Mouse (Mus musculus) forebrain, embryonic 12.5 days (tissue): ENCODE data around the gene 1700102P08Rik. TPM values are rescaled to one million over a fixed set of nuclear protein-coding genes. Genes with fewer than 3 reads are reported as not detected.

Experiments
- ATAC-seq: fragments of 200-750 bp; cut with Nextera tagmentation; 2 replicates; pipeline ENCODE4 v1.8.0; 2017; ENCODE audit warnings: moderate TSS enrichment; ENCODE audit not compliant: low FRiP score
- H3K27ac ChIP-seq: fragments of 300-500 bp; sonication (generic); 2 replicates; pipeline ENCODE4 v1.5.1; 2016; ENCODE audit warnings: mild to moderate bottlenecking
- H3K27me3 ChIP-seq: fragments of 300-500 bp; sonication (generic); 2 replicates; pipeline ENCODE4 v1.6.1; 2016; ENCODE audit warnings: mild to moderate bottlenecking
- H3K36me3 ChIP-seq: fragments of 300-500 bp; sonication (generic); replicated peaks from 2 replicates; pipeline ENCODE4 v1.6.1; 2016; ENCODE audit warnings: mild to moderate bottlenecking
- H3K4me1 ChIP-seq: fragments of 300-500 bp; sonication (generic); 2 replicates; pipeline ENCODE4 v1.6.1; 2016
- H3K4me2 ChIP-seq: fragments of 300-500 bp; sonication (generic); 2 replicates; pipeline ENCODE4 v1.6.1; 2016; ENCODE audit warnings: mild to moderate bottlenecking, moderate library complexity
- H3K4me3 ChIP-seq: fragments of 300-500 bp; sonication (generic); replicated peaks from 2 replicates; pipeline ENCODE4 v1.5.1; 2016; ENCODE audit warnings: mild to moderate bottlenecking
- H3K9ac ChIP-seq: fragments of 300-500 bp; sonication (generic); 2 replicates; pipeline ENCODE4 v1.6.1; 2016; ENCODE audit warnings: mild to moderate bottlenecking
- H3K9me3 ChIP-seq: fragments of 300-500 bp; sonication (generic); 2 replicates; pipeline ENCODE4 v1.6.1; 2016
- WGBS: fragments of 180-500 bp; shearing (Covaris S2); methylation state at CpG from one replicate; pipeline ENCODE4 v1.1.7; 2016; 5-methylcytosine and 5-hydroxymethylcytosine counted together
- polyA plus RNA-seq: library from polyadenylated mRNA; unstranded; fragments of >200 nt; fragmentation: Nextera tagmentation; extraction: Ambion mirVana; gene quantifications from 2 replicates; pipeline ENCODE4 v1.2.1, GENCODE M21; 2016

The 1700102P08Rik gene
- polyA plus RNA-seq, 1 experiment from 2014 or later: 1.9 TPM

DNA sequence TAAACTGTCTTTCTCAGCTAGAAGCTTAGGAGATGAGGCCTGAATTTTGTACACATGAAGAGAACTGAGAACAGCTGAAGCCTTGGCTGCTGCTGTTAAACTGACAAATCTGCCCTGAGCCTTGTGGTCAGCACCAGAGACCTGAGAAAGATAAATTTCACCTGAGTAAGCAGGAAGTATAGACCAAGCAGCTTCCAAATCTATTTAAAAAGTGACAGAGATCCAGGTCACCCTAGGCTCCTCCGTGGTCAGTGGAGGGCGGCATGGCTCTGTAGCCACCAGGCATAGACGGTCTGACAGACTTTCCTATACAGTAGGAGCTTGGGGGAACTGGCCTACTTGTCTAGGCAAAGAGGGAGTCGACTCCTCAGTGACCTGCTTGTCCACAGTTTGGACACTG is 5.8 kb upstream of the 1700102P08Rik start:
- peaks cover 90% of the 10 kb centered on the region for H3K36me3 ChIP-seq
- ATAC-seq: no peak
- no peaks in the 10 kb centered on the region for H3K4me1 ChIP-seq
- WGBS: 92% methylated on average over 4 of the region's 4 CpGs
- H3K4me2 ChIP-seq: no peak overlapping the region
- H3K9ac ChIP-seq: no peak overlapping the region
- H3K4me3 ChIP-seq: no peak overlapping the region
- no peaks in the 10 kb centered on the region for H3K27me3 ChIP-seq
- H3K9me3 ChIP-seq: no peaks in the 10 kb centered on the region
- H3K27ac ChIP-seq: no peak overlapping the region

DNA sequence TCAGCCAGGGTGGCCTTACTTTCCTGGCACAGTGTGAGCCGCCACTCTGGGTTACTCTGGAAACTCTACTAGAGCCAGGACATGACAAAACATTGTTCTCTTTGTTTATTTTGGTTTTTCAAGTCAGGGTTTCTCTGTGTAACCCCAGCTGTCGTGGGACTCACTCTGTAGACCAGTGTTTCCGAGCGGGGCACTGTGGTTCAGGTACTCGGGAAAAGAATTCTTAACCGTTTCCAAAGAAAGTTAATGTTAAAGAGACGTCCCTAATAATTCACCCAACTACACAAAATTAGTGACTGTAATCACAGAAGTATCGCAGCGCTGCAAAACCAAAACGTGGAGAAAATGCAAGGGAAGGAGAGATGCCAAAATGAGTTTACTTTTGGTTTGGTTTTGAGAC is 4.0 kb upstream of the 1700102P08Rik start:
- Histone ChIP-seq H3K9ac (no peak overlapping the region), H3K36me3 (peaks cover 89% of the 10 kb centered on the region), H3K27ac (no peak overlapping the region), H3K9me3 (no peaks in the 10 kb centered on the region), H3K4me3 (no peak overlapping the region), H3K4me1 (no peaks in the 10 kb centered on the region), H3K4me2 (no peak overlapping the region), H3K27me3 (no peaks in the 10 kb centered on the region)
- ATAC-seq: no peak
- WGBS: 90% methylated on average over 10 of the region's 10 CpGs

DNA sequence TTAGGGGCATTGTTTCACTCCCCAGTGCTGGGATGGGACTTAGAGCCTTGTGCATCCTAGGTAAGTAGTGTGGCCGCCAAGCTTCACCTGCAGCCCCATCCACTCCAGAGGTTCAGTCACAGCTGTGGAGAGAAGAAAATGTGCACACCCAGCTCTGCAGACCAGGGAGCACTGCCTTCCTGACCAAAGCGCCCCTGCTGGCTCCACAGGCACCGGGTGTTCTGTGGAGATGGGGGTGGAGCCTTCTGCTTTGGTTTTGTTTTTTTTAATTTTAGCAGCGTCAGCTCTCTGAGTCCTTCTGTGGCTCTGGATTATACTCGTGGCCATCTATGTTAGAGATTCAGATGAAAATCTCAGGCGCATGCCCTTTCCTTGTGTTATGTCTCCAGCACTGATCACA is 3.4 kb upstream of the 1700102P08Rik start:
- Histone ChIP-seq H3K4me1 (no peaks in the 10 kb centered on the region), H3K9ac (no peak overlapping the region), H3K4me2 (no peak overlapping the region), H3K4me3 (no peak overlapping the region), H3K27ac (no peak overlapping the region), H3K27me3 (no peaks in the 10 kb centered on the region), H3K9me3 (no peaks in the 10 kb centered on the region), H3K36me3 (peaks cover 89% of the 10 kb centered on the region)
- no peak for ATAC-seq
- WGBS: 88% methylated on average over 6 of the region's 6 CpGs

DNA sequence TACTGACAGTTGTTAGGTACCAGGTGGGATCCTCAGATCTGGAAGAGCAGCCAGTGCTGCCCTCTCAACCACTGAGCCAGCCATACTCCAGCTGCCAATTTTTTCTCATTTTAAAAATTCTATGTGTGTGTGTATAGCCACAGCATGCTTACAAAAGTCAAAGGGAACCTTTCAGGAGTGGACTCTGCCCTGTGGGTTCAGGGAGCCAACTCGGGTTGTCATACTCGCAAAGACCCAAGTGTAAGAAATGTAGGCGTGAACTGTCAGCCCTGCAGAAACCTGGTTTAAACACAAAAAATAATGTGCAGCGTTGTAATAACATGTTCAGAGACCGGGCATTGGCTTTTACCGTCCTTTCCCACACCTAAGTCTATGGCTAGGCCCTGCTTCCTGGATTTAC is 1.6 kb downstream of the 1700102P08Rik start:
- WGBS: 95% methylated on average over 6 of the region's 6 CpGs
- peaks cover 44% of the 10 kb centered on the region for H3K36me3 ChIP-seq

DNA sequence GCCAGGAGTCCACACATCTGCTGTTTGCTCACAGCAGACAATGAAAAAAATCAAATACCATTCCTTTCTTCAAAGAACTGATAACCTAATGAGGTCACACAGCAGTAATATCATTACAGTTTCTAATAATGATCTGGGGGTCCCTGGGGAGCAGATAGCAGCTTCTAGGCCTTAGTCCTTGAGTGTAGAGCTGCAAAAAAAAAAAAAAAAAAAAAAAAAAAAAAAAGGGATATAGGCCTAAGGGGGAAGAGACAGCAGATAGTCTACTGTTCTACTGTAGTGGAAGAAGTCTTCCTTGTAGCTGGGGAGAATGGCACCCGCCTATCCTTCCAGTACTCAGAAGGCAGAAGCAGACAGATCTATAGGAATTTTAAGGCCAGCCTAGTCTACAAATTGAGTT is 2.8 kb downstream of the 1700102P08Rik start:
- peaks cover 34% of the 10 kb centered on the region for H3K36me3 ChIP-seq
- H3K27me3 ChIP-seq: no peaks in the 10 kb centered on the region
- no peak overlapping the region for H3K4me3 ChIP-seq
- H3K9me3 ChIP-seq: no peaks in the 10 kb centered on the region
- H3K27ac ChIP-seq: no peak overlapping the region
- no peak for ATAC-seq
- WGBS: 93% methylated on average over 1 of the region's 1 CpGs
- H3K4me1 ChIP-seq: no peaks in the 10 kb centered on the region
- no peak overlapping the region for H3K9ac ChIP-seq
- no peak overlapping the region for H3K4me2 ChIP-seq

More for the DNA sequence above, 1.6 kb downstream of the 1700102P08Rik start:
- Histone ChIP-seq H3K27me3 (no peaks in the 10 kb centered on the region), H3K4me1 (no peaks in the 10 kb centered on the region), H3K9me3 (no peaks in the 10 kb centered on the region), H3K27ac (no peak overlapping the region), H3K4me3 (no peak overlapping the region), H3K4me2 (no peak overlapping the region), H3K9ac (no peak overlapping the region)
- ATAC-seq: no peak

DNA sequence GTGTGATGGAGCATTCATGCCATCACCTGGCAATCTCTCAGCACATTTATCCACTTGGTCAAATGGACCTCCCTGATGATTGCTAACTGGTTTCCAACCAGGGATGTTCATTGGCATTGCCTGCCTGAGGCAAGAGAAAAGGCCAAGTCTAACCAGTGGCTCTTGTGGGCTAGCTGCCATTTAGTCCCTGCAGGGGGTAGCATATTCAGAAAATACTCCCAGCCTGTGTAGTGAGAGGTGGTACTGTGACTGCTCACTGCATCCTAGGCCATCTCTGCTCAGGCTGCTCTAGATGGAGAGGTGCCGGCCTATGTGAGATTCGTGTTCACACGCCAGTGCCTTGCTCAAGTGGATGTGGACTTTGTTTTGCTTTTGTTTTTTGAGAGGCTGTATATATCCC is 5.7 kb downstream of the 1700102P08Rik start:
- peaks cover 10% of the 10 kb centered on the region for H3K36me3 ChIP-seq
- no peak overlapping the region for H3K4me3 ChIP-seq
- ATAC-seq: no peak
- H3K9me3 ChIP-seq: no peaks in the 10 kb centered on the region
- WGBS: 94% methylated on average over 3 of the region's 3 CpGs
- peaks cover 8% of the 10 kb centered on the region; the same call in 1 of the 2 replicates for H3K4me1 ChIP-seq
- no peaks in the 10 kb centered on the region for H3K27me3 ChIP-seq
- H3K27ac ChIP-seq: no peak overlapping the region
- H3K9ac ChIP-seq: no peak overlapping the region
- H3K4me2 ChIP-seq: no peak overlapping the region

DNA sequence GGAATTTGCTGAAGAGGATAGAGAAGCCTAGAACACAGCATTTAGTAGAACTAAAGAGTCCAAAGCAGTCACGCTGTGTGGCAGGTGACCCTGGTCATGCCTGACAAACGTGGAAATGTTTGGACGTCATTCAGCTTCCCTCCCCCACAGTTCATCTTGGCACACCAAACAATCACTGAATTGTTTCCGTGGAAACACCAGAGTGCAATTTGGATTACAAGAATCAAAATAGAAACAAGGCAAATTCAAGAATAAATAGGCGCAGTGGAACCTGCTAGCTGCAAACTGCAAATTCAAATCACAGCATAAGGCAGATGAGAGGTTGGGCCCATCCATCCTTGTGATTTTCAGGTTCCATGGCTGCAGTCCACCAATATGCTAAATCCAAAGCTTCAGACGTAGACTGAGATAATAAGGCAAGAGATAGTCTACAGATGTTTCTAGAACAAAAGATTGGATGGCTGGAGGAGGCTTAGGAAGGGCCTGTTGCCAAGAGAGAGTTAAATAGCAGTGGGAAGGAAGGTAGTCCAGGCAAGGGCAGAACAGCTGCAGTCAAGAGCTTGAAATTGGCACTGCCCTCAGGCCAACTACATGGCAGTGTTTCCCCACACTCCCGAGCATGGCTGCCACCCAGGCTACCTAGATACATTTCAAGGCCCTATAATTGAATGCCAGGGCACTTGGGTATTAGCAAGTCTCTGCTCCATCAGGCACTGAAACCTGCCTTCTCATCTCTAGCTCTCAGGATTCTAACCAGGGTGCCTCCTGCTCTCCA is 8.8 kb downstream of the 1700102P08Rik start:
- ATAC-seq: no peak
- H3K27ac ChIP-seq: peak overlapping the region; percentile 2; the same call in 1 of the 2 replicates
- H3K4me1 ChIP-seq: peaks cover 8% of the 10 kb centered on the region; the same call in 1 of the 2 replicates
- no peaks in the 10 kb centered on the region for H3K9me3 ChIP-seq
- no peaks in the 10 kb centered on the region for H3K27me3 ChIP-seq
- no peaks in the 10 kb centered on the region for H3K36me3 ChIP-seq
- no peak overlapping the region for H3K4me2 ChIP-seq
- 51% methylated on average over 7 of the region's 7 CpGs for WGBS
- H3K4me3 ChIP-seq: no peak overlapping the region
- H3K9ac ChIP-seq: no peak overlapping the region

DNA sequence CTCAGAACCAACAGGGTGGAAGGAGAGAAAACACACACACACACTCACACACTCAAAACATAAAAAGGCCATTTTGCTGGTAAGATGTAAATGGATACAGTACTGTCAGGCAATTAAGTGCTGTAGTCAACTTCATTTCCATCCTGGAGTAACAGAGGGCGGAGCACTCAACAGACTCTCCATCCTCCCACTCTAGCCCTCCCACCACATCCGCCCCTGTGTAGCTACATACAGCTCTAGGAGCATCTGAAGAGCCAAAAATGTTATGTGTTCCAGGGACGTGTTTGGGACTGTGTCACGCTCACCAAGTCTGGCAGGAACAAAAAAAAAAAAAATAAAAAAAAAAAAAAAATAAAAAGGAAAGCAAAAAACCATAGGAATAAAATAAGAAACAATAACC is 10.5 kb downstream of the 1700102P08Rik start:
- H3K9me3 ChIP-seq: no peaks in the 10 kb centered on the region
- ATAC-seq: no peak
- no peak overlapping the region for H3K9ac ChIP-seq
- no peak overlapping the region for H3K4me2 ChIP-seq
- H3K4me1 ChIP-seq: peaks cover 8% of the 10 kb centered on the region; the same call in 1 of the 2 replicates
- no peak overlapping the region for H3K27ac ChIP-seq
- WGBS: 82% methylated on average over 4 of the region's 4 CpGs
- no peaks in the 10 kb centered on the region for H3K36me3 ChIP-seq
- H3K4me3 ChIP-seq: no peak overlapping the region
- no peaks in the 10 kb centered on the region for H3K27me3 ChIP-seq

DNA sequence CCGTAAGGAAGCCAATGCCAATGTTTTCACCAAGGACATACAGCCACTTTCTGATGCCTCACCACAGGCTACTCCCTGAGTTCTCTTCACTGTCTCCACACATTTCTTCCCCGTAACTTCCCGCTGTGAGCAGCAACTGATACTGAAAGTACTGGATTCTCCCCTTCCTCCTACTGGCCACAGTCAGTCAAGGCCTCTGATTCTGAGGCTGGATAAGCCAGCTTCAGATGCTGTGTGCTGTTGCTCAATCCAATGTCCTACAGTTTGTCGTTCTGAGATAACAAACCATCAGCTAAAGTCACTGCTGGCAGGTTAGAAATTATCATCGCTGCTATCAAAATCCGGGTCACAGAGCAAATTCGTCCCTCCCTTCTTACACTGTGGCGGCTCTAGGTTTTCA is 11.8 kb downstream of the 1700102P08Rik start:
- H3K4me1 ChIP-seq: peaks cover 8% of the 10 kb centered on the region; the same call in 1 of the 2 replicates
- no peaks in the 10 kb centered on the region for H3K9me3 ChIP-seq
- 84% methylated on average over 8 of the region's 8 CpGs for WGBS

DNA sequence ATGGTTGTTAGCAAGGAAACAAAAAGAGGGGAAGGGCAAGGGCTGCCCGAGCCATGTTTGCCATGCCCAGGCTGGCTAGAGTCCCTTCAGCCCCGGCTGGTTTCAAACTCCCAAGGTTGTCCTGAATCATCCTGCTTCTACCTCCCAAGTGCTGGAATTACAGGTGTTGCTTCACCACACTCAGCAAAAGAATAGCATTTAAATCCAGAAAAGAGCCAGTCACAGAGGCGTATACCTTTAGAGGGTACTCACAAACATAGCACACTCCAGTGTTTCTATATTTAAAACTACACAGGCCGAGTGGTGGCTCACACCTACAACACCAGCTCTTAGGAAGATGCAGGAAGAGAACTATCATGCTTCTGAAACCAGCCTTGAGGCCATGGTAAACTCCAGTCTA is 16.9 kb downstream of the 1700102P08Rik start:
- Histone ChIP-seq H3K27me3 (no peaks in the 10 kb centered on the region), H3K36me3 (no peaks in the 10 kb centered on the region), H3K4me3 (no peak overlapping the region), H3K9me3 (no peaks in the 10 kb centered on the region), H3K4me2 (no peak overlapping the region), H3K4me1 (peaks cover 6% of the 10 kb centered on the region; the same call in 1 of the 2 replicates), H3K27ac (no peak overlapping the region), H3K9ac (no peak overlapping the region)
- WGBS: 89% methylated on average over 4 of the region's 4 CpGs
- no peak for ATAC-seq

More for the DNA sequence above, 11.8 kb downstream of the 1700102P08Rik start:
- Histone ChIP-seq H3K27me3 (no peaks in the 10 kb centered on the region), H3K4me3 (no peak overlapping the region), H3K36me3 (no peaks in the 10 kb centered on the region), H3K27ac (no peak overlapping the region), H3K4me2 (no peak overlapping the region), H3K9ac (no peak overlapping the region)
- no peak for ATAC-seq

DNA sequence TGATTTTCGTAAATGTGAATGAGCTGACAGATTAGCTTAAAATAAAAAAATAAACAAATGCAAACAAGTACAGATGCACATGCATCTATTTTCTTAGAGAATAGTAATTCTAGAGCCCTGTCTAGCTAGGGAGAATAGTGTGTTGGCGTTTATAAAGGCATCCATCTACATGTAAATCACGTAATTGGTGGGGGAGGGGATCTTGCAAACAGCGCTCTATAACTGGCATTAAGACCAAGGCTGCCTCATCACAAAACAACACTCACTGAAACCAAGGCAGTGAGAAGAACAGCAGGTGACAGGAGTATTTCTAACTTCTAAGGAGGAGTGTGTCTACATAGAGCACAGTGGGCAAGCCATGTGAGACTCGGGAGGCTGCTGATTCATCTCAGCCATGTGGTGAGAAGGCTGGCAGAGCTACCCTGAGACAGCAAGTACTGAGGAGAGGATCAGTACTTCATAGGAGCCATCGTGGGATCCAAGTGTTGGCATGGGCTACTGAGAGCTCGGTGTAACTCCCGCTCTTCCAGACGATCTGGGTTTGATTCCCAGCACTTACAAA is 18.9 kb downstream of the 1700102P08Rik start:
- Histone ChIP-seq H3K27me3 (no peaks in the 10 kb centered on the region), H3K4me3 (no peak overlapping the region), H3K4me1 (peaks cover 6% of the 10 kb centered on the region; the same call in 1 of the 2 replicates), H3K9me3 (no peaks in the 10 kb centered on the region), H3K36me3 (no peaks in the 10 kb centered on the region), H3K4me2 (no peak overlapping the region), H3K27ac (no peak overlapping the region), H3K9ac (no peak overlapping the region)
- ATAC-seq: no peak
- WGBS: 72% methylated on average over 9 of the region's 9 CpGs

DNA sequence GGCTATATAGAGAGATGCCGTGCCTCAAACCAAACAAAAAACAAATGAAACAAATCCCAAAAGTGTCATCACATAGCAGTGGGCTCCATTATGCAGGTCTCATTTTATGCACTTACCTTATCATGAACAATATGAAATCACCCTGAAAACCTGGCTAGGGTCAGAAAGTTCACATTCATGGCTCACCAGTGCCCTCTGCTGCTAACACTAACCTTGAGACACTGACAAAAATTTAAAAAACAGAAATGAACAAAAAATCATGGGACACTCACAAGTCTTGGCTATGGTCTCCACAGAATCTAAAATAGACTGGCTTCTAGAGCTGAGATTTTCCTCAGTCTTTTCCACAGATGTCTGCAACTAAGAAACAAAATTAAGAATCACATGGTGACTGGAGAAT is 19.6 kb downstream of the 1700102P08Rik start:
- Histone ChIP-seq H3K9me3 (no peaks in the 10 kb centered on the region), H3K4me1 (peaks cover 6% of the 10 kb centered on the region; the same call in 1 of the 2 replicates), H3K4me2 (no peak overlapping the region), H3K9ac (no peak overlapping the region), H3K4me3 (no peak overlapping the region), H3K27ac (no peak overlapping the region), H3K36me3 (no peaks in the 10 kb centered on the region), H3K27me3 (no peaks in the 10 kb centered on the region)
- 86% methylated on average over 1 of the region's 1 CpGs for WGBS
- ATAC-seq: no peak

DNA sequence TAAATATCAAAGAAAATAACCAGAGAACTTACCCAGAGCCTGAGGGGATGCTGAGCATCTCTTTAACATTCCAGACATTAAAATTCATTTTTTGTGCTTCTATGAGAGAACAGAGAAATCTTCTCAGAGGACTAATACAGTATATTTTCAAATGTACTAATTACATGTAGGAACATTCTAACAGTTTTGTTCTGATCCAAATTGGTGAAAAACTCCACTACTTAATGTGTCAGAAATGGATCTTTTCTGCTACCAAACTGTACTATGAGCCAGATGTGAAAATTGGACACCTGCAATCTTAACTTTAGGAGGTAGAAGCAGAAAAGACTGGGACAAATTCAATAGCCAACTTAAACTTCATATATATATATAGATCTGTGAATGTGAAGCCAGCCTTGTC is 35.8 kb downstream of the 1700102P08Rik start, which contains the start of gene Ccdc36:
TSS of gene Ccdc36 (minus strand) at position 101 of the 400 bp plus-strand sequence.
- Histone ChIP-seq H3K27ac (no peak within 1 kb of the TSS), H3K9ac (no peak within 1 kb of the TSS), H3K4me2 (no peak within 1 kb of the TSS), H3K36me3 (no peaks in the 10 kb centered on the region), H3K9me3 (no peaks in the 10 kb centered on the region), H3K27me3 (no peaks in the 10 kb centered on the region), H3K4me1 (no peaks in the 10 kb centered on the region; the same call in 1 of the 2 replicates), H3K4me3 (no peak within 1 kb of the TSS)
- no peak for ATAC-seq
